Mouse (Mus musculus) adrenal gland, postnatal 36 days (tissue): Measurements from ENCODE around the gene Ccdc92b. TPM values are rescaled to one million over a fixed set of nuclear protein-coding genes. Genes with fewer than 3 reads are reported as not detected.
"Not testable (repeated sequence)": the region's sequence is repeated elsewhere in the genome, so short reads cannot be mapped to it uniquely, and the experiment has no call there.

Source experiments
- DNase-seq, 2 experiments: peaks; one replicate each; pipeline ENCODE4 v3.0.0; 2021; ENCODE audit warnings: mixed read lengths in 1 of 2
- long read RNA-seq, 2 experiments: library from polyadenylated mRNA; stranded (forward); transcript quantifications; one replicate each; pipeline ENCODE4 v2.0.0; 2021; ENCODE audit warnings: borderline sequencing depth in 2 of 2
- total RNA-seq, 2 experiments: library from RNA; stranded (reverse); gene quantifications; 2 replicates each; pipeline ENCODE4 v1.2.3; 2021

Gene Ccdc92b
- total RNA-seq: 1 to 10 TPM; 2.0 to 2.2 TPM
- long read RNA-seq, experiment 1, partial matches to known transcripts: 1 of 1 reads
- long read RNA-seq, experiment 1, other reads (novel, unspliced or antisense): 0 of 1 reads
- long read RNA-seq, experiment 2, full-length matches to known transcripts: 2 of 4 reads
- long read RNA-seq, experiment 2, partial matches to known transcripts: 2 of 4 reads
- long read RNA-seq, experiment 2, other reads (novel, unspliced or antisense): 0 of 4 reads

- DNase-seq: peak; percentile 92 to 93
These were observed at the start of gene Ccdc92b for GRCm38 (mm10) chr11:74619201-74619955. Ccdc92b (plus strand) TSS chr11:74619605.

GRCm38 (mm10) chr11:74569735-74570134 is 49.7 kb upstream of the Ccdc92b start:
- DNase-seq: no peak

GRCm38 (mm10) chr11:74572459-74573061 is 46.8 kb upstream of the Ccdc92b start:
- peak; percentile 33 to 52 for DNase-seq

GRCm38 (mm10) chr11:74574768-74575434 is 44.5 kb upstream of the Ccdc92b start:
- peak in 1 of 2 experiments; percentile 13 for DNase-seq

DNA sequence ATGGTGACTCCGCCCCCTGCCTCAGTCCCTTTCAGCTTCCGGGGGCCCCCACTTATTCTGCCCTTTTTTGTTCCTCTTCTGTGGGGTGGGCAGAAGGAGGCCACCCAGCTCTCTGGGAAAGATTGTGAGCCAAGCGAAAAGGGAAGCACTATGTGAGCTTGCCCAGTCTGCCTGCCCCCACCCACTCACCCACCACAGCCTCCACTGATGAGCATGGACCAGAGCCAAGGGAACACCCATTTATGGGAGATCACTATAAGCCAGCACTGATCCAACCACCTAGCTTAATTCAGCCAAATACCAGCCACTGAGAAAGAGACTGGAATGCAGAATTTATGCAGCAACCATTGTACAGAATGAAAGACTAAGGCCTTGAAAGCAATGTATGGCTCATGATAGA is 43.5 kb upstream of the Ccdc92b start:
- peak in 1 of 2 experiments; percentile 4 for DNase-seq

- no peak for DNase-seq
These were observed 42.3 kb upstream of the Ccdc92b start for GRCm38 (mm10) chr11:74577068-74577467.

DNA sequence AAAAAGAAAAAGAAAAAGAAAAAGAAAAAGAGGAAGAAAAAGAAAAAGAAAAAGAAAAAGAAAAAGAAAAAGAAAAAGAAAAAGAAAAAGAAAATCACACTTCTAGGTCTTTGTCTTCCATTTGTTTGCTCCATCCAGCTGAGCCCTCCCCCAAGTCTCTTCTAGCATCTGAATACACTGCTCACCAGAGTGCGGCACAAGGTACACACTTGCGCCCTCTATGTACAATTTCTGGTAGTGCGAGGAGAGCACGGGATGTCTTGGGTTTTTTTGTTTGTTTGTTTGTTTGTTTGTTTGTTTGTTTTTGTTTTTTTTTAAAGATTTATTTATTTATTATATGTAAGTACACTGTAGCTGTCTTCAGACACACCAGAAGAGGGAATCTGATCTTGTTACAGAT is 38.1 kb upstream of the Ccdc92b start:
- not testable (repeated sequence) for DNase-seq

DNA sequence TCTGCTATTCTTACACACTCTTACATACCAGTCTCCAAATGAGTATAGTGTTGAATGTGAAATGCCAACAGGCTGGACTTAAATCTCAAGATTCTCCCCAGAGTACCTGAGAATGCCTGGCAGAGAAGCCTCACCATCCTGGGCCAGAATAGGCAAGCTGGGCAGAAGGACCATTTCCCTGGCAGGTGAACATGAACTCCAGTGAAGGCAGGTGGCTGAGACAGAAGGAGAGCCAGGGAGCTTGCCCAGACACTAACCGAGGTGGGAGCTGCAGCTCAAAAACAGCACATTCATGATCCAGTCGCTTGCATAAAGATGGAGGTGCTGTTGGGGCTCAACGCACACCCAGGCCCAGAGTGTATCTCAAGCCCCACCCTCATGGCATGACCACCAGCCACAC is 36.9 kb upstream of the Ccdc92b start:
- DNase-seq: no peak

DNA sequence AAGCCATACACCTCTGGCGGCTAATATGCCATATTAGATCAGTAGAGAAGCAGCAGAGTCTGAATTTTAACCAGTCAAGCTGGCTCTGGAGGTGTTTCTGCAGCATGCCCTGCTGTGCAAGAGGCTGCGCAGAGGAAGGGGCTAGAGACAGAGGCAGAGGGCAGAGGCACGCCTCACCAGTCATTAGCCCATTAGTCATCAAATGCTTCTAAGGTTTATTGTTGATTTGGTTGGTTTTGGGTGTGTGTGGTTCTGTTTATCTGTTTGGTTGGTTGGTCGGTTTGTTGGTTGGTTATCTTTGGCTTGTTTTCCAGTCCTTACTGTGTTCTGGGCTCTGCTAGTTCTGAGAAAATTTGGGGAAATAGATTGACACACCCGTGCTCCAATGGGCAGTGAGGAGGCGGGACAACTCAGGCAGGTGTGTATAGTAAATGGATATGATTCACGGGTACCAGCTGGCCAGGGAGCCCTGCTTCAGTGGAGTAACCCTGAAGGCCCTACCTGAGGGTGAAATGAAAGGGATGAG is 35.5 kb upstream of the Ccdc92b start:
- DNase-seq: no peak

DNA sequence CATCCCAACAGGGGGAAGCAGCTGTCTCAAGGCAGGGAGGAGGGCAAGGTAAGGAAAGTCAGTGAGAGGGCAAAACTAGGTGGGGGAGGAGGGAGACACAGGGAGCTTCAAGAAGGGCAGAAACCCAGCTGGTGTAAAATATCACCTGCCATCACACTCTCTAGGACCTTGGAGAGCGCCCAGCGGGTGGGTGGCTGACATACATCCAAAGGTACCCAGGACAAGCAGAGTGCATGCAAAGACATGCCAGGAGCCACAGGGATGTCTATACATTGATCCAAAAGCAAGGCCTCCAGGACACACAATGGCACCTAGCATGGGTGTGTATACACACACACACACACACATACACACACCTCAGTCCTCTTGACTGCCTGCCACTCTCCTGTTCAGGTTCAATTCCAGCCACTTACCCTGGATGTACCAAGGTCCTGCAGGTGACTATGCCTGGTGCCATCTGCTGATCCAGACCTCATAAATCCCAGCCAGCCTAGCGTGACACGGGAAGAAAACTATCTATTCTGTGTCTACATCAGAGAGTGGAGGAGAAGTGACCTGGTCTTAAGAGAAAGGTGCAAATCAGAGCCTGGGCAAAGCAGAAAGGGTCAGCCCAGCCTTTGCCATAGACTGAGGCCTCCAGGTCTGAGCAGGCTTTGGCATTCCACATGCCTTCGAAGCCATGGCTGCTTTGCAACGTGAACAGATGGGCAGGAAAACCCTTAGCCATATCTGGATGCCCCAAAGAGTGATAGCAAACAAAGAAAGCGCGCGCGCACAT is 34.3 kb upstream of the Ccdc92b start:
- peak; percentile 28 to 47 for DNase-seq

GRCm38 (mm10) chr11:74586401-74586800 is 33.0 kb upstream of the Ccdc92b start:
- no peak for DNase-seq

DNA sequence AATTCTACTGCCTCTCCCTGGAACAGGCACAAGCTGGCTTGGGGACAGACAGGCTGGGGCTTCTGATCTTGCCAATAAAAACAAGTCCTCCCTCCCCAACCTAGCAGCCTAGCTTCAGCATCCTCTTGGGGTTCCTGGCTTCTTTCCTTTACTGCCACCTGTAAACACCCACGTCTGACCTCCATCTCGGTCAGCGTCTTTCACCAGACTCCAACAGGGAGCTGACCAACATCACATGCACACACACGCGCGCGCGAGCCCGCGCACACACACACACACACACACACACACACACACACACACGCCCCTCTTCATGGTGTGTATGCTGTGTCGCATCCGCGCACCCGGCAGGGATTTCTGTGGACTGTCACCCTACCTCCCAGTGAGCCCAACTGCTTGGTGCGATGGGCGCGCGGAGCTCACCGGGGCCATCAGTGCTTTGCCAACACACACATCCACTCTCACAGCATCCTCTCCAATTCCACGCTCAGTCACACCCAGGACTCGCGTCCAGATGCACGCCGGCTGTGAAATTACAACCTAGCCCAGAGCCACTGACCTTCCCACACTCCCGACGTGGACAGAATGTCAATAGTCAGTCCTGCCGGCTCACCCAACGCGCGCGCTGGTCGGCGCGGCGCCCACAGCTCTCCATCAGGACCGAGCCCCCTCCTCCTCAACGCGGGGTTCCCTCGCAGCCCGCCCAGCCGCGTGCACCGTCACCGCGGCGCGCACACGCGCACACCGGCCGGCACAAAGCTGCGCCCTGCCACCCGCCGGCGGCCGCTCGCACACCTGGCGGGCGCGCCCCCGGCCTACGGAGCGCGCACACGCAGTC is 29.8 kb upstream of the Ccdc92b start:
- no peak for DNase-seq

DNA sequence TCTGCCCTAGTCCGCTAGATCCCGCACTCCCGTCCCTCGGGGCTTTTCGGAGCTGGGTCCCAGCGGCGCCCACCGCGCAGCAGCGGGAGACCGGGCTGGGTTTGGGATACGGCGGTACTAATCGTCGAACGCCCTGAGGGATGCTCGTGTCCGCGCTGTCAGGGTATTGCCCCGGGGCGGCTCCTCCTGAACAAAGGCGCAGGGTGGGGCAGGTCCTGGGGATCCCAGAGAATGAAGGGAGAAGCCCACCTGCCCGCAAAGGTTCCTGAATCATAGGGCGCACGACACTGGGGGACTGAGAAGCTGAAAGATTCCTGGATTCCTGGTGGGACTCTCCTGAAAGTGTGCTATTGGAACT is 29.2 kb upstream of the Ccdc92b start:
- no peak for DNase-seq

- DNase-seq: no peak
These were observed 28.7 kb upstream of the Ccdc92b start for GRCm38 (mm10) chr11:74590691-74591090.

- DNase-seq: no peak
These were observed 27.2 kb upstream of the Ccdc92b start for GRCm38 (mm10) chr11:74592246-74592645.

DNA sequence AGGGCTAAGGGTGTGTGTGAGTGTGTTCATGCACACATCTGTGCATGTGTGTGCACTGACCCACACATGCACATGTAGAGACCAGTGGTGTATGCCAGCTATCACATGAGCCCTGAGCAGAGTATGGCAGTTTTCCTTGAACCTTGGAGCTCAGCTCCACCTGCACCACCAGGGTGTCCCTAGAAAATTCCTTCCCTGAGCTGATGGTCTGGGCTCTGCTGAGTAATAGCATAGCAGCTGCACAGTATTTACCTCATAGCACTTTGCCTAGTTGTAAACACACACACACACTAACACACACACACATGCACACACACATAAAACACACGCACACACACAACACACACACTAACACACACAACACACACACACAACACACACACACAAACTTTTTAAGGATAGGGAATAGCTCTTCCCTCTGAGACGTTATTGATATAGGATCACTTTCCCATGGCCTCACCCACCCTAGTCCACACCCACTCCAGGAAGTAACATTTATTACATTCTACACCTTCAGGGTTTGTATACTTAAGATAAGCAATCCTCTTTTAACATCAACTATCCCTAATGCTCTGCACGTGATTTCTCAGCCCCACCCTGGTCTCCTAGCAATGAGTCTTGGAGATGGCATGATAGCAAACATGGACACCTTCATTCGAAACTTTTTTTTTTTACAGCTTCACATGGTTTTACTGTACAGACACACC is 22.0 kb upstream of the Ccdc92b start:
- no peak for DNase-seq

- no peak for DNase-seq
These were observed 21.4 kb upstream of the Ccdc92b start for GRCm38 (mm10) chr11:74597990-74598337.

DNA sequence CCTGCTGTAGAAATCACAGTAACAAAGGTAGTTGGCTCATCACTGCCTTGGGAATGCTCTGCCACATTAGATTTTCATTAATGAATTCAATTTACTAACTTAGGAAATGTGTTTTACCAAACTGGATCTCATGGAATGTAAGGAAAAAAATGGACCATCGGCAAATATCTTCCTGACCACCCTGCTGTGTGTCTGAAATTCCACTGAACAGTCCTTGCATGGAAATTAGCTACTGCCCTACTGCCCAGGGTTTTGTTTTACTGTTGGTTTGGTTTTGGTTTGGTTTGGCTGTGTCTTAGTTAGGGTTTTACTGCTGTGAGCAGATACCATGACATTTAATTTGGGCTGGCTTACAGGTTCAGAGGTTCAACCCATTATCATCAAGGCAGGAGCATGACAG is 17.1 kb upstream of the Ccdc92b start:
- no peak for DNase-seq

DNA sequence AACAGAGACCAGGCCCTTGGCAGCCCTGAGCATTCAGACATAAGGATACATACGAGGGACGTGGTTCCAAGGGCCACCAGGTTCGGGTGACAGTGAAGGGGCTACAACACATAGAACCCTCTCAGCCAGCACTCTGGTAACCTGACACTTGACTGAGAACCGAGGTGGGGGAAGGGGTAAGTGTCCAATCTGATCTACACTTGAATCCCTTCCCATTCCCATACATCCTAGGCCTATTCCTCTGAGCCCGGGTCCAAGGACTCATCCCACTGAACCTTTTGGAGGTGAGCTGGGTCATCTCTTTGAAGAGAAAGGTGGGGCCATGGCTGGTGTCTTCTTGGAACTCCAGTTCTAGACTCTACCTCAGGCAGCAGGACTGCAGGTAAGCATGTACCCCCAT is 9.3 kb upstream of the Ccdc92b start:
- no peak for DNase-seq

DNA sequence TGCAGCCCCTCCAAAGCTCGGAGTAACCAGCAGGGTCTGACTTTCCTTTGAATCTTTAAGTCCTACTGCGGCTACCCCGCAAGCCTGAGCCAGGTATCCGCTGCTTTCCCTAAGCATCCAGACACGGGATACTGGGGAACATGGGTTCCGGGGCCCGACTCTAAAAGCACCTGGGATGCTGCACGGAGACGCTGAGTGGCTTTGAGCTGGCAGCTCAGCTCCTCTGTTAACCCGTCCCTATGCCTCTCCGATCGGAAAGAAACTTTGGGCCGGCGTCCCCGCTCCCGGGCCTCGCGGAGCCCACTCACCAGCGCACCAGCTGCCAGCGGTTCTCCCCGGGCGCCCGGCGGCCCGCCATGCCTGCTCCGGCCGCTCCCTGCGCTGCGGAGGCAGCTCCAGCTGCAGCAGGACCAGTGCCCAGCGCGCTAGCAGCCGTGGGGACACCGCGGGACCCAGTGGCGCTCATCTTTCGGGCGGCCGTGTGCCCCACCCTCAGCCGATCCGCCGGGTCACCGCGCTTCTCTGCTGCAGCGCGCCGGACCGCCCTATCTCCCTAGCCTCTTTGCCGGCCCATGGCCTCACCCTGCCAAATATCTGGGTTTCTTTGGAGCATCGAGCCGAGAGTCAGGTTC is 8.7 kb upstream of the Ccdc92b start, which contains the start of gene Rap1gap2:
Gene Rap1gap2 (minus strand): TSS at position 371 of the 632 bp plus-strand sequence.
- DNase-seq: peak; percentile 50 to 58
